Mouse (Mus musculus) E14TG2a.4 (cell line): ENCODE results near the gene Immt.

Experiments
- CTCF ChIP-seq: conservative IDR thresholded peaks from 2 replicates; pipeline ENCODE4 v1.5.1; 2014; ENCODE audit warnings: low read length
- NANOG ChIP-seq: IDR thresholded peaks from 2 replicates; pipeline ENCODE4 v1.6.1; 2014; ENCODE audit warnings: borderline replicate concordance, low read length, mixed read lengths
- POU5F1 ChIP-seq: IDR thresholded peaks from 2 replicates; pipeline ENCODE4 v1.6.1; 2014; ENCODE audit warnings: low read length, borderline replicate concordance

DNA sequence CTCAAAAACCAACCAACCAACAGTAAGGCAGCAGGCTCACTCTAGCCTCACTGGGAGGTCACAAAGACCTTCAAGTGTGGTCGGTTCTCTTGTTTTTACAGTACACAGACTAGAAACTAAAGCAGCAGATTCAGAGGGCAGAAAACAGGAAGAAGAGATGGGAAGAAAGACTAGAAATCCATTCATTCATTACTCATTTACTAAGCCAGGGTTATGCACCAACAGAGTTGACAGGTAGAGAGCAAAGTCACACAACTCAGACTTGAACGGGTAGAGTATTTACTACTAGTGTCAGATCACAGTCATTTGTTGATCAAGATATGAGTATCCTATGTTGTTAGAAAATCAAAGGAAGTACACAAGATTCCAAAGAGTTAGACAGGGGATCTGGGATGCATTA is 18.3 kb upstream of the Immt start:
- TF ChIP-seq CTCF (no peak), POU5F1 (no peak), NANOG (no peak)
